Mouse (Mus musculus): Measurements from ENCODE around the gene Leprot. TPM values are rescaled to one million over a fixed set of nuclear protein-coding genes. Genes with fewer than 3 reads are reported as not detected.

Gene Leprot
- polyA plus RNA-seq, 1 experiment from 2014 or later, result 47.5 TPM

GRCm38 (mm10) chr4:101664766-101665165 is 17.2 kb downstream of the Leprot start:
- 80% methylated on average over 4 of the region's 4 CpGs for WGBS (ENCODE audit: insufficient replicate concordance)
- H3K27me3 ChIP-seq, result no peaks in the 10 kb centered on the region
- H3K36me3 ChIP-seq (replicated peaks), result peaks cover 40% of the 10 kb centered on the region
- H3K27ac ChIP-seq (replicated peaks), result no peak overlapping the region
- no peak overlapping the region for H3K4me3 ChIP-seq (replicated peaks)
- ATAC-seq (ENCODE audit: insufficient read depth), result no peak
- H3K9me3 ChIP-seq (replicated peaks), result no peaks in the 10 kb centered on the region
- no peak overlapping the region for H3K4me2 ChIP-seq
- H3K9ac ChIP-seq, result no peak overlapping the region
- H3K4me1 ChIP-seq (replicated peaks), result no peaks in the 10 kb centered on the region

- no peak overlapping the region for H3K27ac ChIP-seq (replicated peaks)
- H3K9me3 ChIP-seq (replicated peaks), result no peaks in the 10 kb centered on the region
- H3K27me3 ChIP-seq, result no peaks in the 10 kb centered on the region
- no peaks in the 10 kb centered on the region; the same call in 1 of the 2 replicates for H3K36me3 ChIP-seq (replicated peaks)
- H3K9ac ChIP-seq, result no peak overlapping the region
- 0 out of 2 replicates have a peak, but pooled peaks cover under 1% of the 10 kb centered on the region for H3K4me1 ChIP-seq (replicated peaks)
- 62% methylated on average over 5 of the region's 5 CpGs for WGBS (ENCODE audit: insufficient replicate concordance)
- no peak overlapping the region for H3K4me2 ChIP-seq
- no peak overlapping the region for H3K4me3 ChIP-seq (replicated peaks)
- ATAC-seq (ENCODE audit: insufficient read depth), result no peak
Observed at GRCm38 (mm10) chr4:101669161-101669560, 21.6 kb downstream of the Leprot start.

GRCm38 (mm10) chr4:101669811-101670210 is 22.3 kb downstream of the Leprot start:
- no peaks in the 10 kb centered on the region; the same call in 1 of the 2 replicates for H3K36me3 ChIP-seq (replicated peaks)
- H3K27ac ChIP-seq (replicated peaks), result no peak overlapping the region
- 0 out of 2 replicates have a peak, but pooled peaks cover 3% of the 10 kb centered on the region for H3K4me1 ChIP-seq (replicated peaks)
- H3K9ac ChIP-seq, result no peak overlapping the region
- 66% methylated on average over 5 of the region's 5 CpGs for WGBS (ENCODE audit: insufficient replicate concordance)
- no peak for ATAC-seq (ENCODE audit: insufficient read depth)
- H3K4me3 ChIP-seq (replicated peaks), result no peak overlapping the region
- H3K27me3 ChIP-seq, result no peaks in the 10 kb centered on the region
- H3K4me2 ChIP-seq, result no peak overlapping the region
- H3K9me3 ChIP-seq (replicated peaks), result no peaks in the 10 kb centered on the region

- peak; percentile 89 for ATAC-seq (ENCODE audit: insufficient read depth)
- Histone ChIP-seq H3K4me3 (replicated peaks) (no peak overlapping the region), H3K27ac (replicated peaks) (no peak overlapping the region), H3K9ac (no peak overlapping the region), H3K27me3 (no peaks in the 10 kb centered on the region), H3K36me3 (replicated peaks) (no peaks in the 10 kb centered on the region), H3K9me3 (replicated peaks) (no peaks in the 10 kb centered on the region), H3K4me2 (no peak overlapping the region), H3K4me1 (replicated peaks) (0 out of 2 replicates have a peak, but pooled peaks cover 3% of the 10 kb centered on the region)
- 44% methylated on average over 5 of the region's 5 CpGs for WGBS (ENCODE audit: insufficient replicate concordance)
Observed at GRCm38 (mm10) chr4:101674790-101675189, 27.3 kb downstream of the Leprot start.

GRCm38 (mm10) chr4:101675726-101676125 is 28.2 kb downstream of the Leprot start:
- Histone ChIP-seq H3K9me3 (replicated peaks) (no peaks in the 10 kb centered on the region), H3K4me1 (replicated peaks) (0 out of 2 replicates have a peak, but pooled peaks cover 3% of the 10 kb centered on the region), H3K4me3 (replicated peaks) (no peak overlapping the region), H3K27ac (replicated peaks) (peak overlapping the region; percentile 16; the same call in 1 of the 2 replicates), H3K4me2 (no peak overlapping the region), H3K27me3 (no peaks in the 10 kb centered on the region), H3K36me3 (replicated peaks) (no peaks in the 10 kb centered on the region), H3K9ac (no peak overlapping the region)
- WGBS (ENCODE audit: insufficient replicate concordance), result 51% methylated on average over 4 of the region's 4 CpGs
- ATAC-seq (ENCODE audit: insufficient read depth), result no peak

- Histone ChIP-seq H3K36me3 (replicated peaks) (no peaks in the 10 kb centered on the region), H3K27ac (replicated peaks) (no peak overlapping the region), H3K27me3 (no peaks in the 10 kb centered on the region), H3K9me3 (replicated peaks) (no peaks in the 10 kb centered on the region), H3K4me1 (replicated peaks) (0 out of 2 replicates have a peak, but pooled peaks cover 2% of the 10 kb centered on the region), H3K4me2 (no peak overlapping the region), H3K9ac (no peak overlapping the region), H3K4me3 (replicated peaks) (no peak overlapping the region)
- WGBS (ENCODE audit: insufficient replicate concordance), result 62% methylated on average over 4 of the region's 4 CpGs
- no peak for ATAC-seq (ENCODE audit: insufficient read depth)
Observed at GRCm38 (mm10) chr4:101682620-101683019, 35.1 kb downstream of the Leprot start.

GRCm38 (mm10) chr4:101683086-101683485 is 35.6 kb downstream of the Leprot start:
- ATAC-seq (ENCODE audit: insufficient read depth), result no peak

GRCm38 (mm10) chr4:101684821-101685220 is 37.3 kb downstream of the Leprot start:
- H3K27me3 ChIP-seq, result no peaks in the 10 kb centered on the region
- no peak overlapping the region for H3K27ac ChIP-seq (replicated peaks)
- no peak overlapping the region for H3K4me3 ChIP-seq (replicated peaks)
- ATAC-seq (ENCODE audit: insufficient read depth), result no peak
- no peaks in the 10 kb centered on the region for H3K9me3 ChIP-seq (replicated peaks)
- WGBS (ENCODE audit: insufficient replicate concordance), result 54% methylated on average over 3 of the region's 3 CpGs
- H3K4me2 ChIP-seq, result no peak overlapping the region
- 0 out of 2 replicates have a peak, but pooled peaks cover 2% of the 10 kb centered on the region for H3K4me1 ChIP-seq (replicated peaks)
- no peaks in the 10 kb centered on the region for H3K36me3 ChIP-seq (replicated peaks)
- H3K9ac ChIP-seq, result no peak overlapping the region

More at GRCm38 (mm10) chr4:101683086-101683485, 35.6 kb downstream of the Leprot start:
- Histone ChIP-seq H3K27me3 (no peaks in the 10 kb centered on the region), H3K4me1 (replicated peaks) (0 out of 2 replicates have a peak, but pooled peaks cover 2% of the 10 kb centered on the region), H3K9me3 (replicated peaks) (no peaks in the 10 kb centered on the region), H3K36me3 (replicated peaks) (no peaks in the 10 kb centered on the region), H3K9ac (no peak overlapping the region), H3K4me3 (replicated peaks) (no peak overlapping the region), H3K4me2 (no peak overlapping the region), H3K27ac (replicated peaks) (no peak overlapping the region)
- 40% methylated on average over 3 of the region's 3 CpGs for WGBS (ENCODE audit: insufficient replicate concordance)

- Histone ChIP-seq H3K27me3 (no peaks in the 10 kb centered on the region), H3K9me3 (replicated peaks) (no peaks in the 10 kb centered on the region), H3K9ac (no peak overlapping the region), H3K4me2 (no peak overlapping the region), H3K36me3 (replicated peaks) (no peaks in the 10 kb centered on the region), H3K4me1 (replicated peaks) (0 out of 2 replicates have a peak, but pooled peaks cover 2% of the 10 kb centered on the region), H3K4me3 (replicated peaks) (no peak overlapping the region), H3K27ac (replicated peaks) (no peak overlapping the region)
- no peak for ATAC-seq (ENCODE audit: insufficient read depth)
- 38% methylated on average over 13 of the region's 13 CpGs for WGBS (ENCODE audit: insufficient replicate concordance)
Observed at GRCm38 (mm10) chr4:101686227-101686810, 38.8 kb downstream of the Leprot start.

- Histone ChIP-seq H3K4me3 (replicated peaks) (no peak overlapping the region), H3K4me2 (no peak overlapping the region), H3K36me3 (replicated peaks) (no peaks in the 10 kb centered on the region), H3K27me3 (no peaks in the 10 kb centered on the region), H3K4me1 (replicated peaks) (no peaks in the 10 kb centered on the region), H3K27ac (replicated peaks) (no peak overlapping the region), H3K9ac (no peak overlapping the region), H3K9me3 (replicated peaks) (no peaks in the 10 kb centered on the region)
- 66% methylated on average over 4 of the region's 4 CpGs for WGBS (ENCODE audit: insufficient replicate concordance)
- ATAC-seq (ENCODE audit: insufficient read depth), result no peak
Observed at GRCm38 (mm10) chr4:101689241-101689640, 41.7 kb downstream of the Leprot start.

- Histone ChIP-seq H3K4me3 (replicated peaks) (no peak overlapping the region), H3K27me3 (no peaks in the 10 kb centered on the region), H3K27ac (replicated peaks) (no peak overlapping the region), H3K9me3 (replicated peaks) (no peaks in the 10 kb centered on the region), H3K4me1 (replicated peaks) (no peaks in the 10 kb centered on the region), H3K4me2 (no peak overlapping the region), H3K9ac (no peak overlapping the region), H3K36me3 (replicated peaks) (no peaks in the 10 kb centered on the region)
- no peak for ATAC-seq (ENCODE audit: insufficient read depth)
- WGBS (ENCODE audit: insufficient replicate concordance), result 52% methylated on average over 5 of the region's 5 CpGs
Observed at GRCm38 (mm10) chr4:101689645-101690044, 42.1 kb downstream of the Leprot start.

- no peak overlapping the region for H3K27ac ChIP-seq (replicated peaks)
- 55% methylated on average over 4 of the region's 4 CpGs for WGBS (ENCODE audit: insufficient replicate concordance)
- ATAC-seq (ENCODE audit: insufficient read depth), result no peak
Observed at GRCm38 (mm10) chr4:101692892-101693291, 45.4 kb downstream of the Leprot start.

More at GRCm38 (mm10) chr4:101692892-101693291, 45.4 kb downstream of the Leprot start:
- Histone ChIP-seq H3K9ac (no peak overlapping the region), H3K9me3 (replicated peaks) (no peaks in the 10 kb centered on the region), H3K4me2 (no peak overlapping the region), H3K27me3 (no peaks in the 10 kb centered on the region), H3K36me3 (replicated peaks) (no peaks in the 10 kb centered on the region), H3K4me3 (replicated peaks) (no peak overlapping the region), H3K4me1 (replicated peaks) (no peaks in the 10 kb centered on the region)

Measured in liver, embryonic 15.5 days (tissue).